Mouse (Mus musculus) liver, adult 2 months (tissue): Measurements from ENCODE around the gene Tsc22d4. TPM values are rescaled to one million over a fixed set of nuclear protein-coding genes. Genes with fewer than 3 reads are reported as not detected.

Experiments used
- DNase-seq: peaks from one replicate; pipeline ENCODE4 v3.0.0-alpha.2; 2011; ENCODE audit warnings: low read depth, low spot score; ENCODE audit errors: extremely low read depth
- H3K27ac ChIP-seq: fragments of 200-500 bp; replicated peaks from 2 replicates; pipeline ENCODE4 v1.5.1; 2012; ENCODE audit warnings: low read depth, mild to moderate bottlenecking, control low read depth, inconsistent platforms, low read length; ENCODE audit not compliant: insufficient read depth
- H3K27me3 ChIP-seq: fragments of 200-500 bp; 2 replicates; pipeline ENCODE4 v1.6.1; 2012; ENCODE audit warnings: mild to moderate bottlenecking, moderate library complexity, low read length, inconsistent platforms; ENCODE audit not compliant: control insufficient read depth, insufficient read depth
- H3K36me3 ChIP-seq: fragments of 200-500 bp; 2 replicates; pipeline ENCODE4 v1.6.1; 2012; ENCODE audit warnings: low read length, inconsistent platforms; ENCODE audit not compliant: control insufficient read depth, insufficient read depth
- H3K4me1 ChIP-seq: fragments of 200-500 bp; 2 replicates; pipeline ENCODE4 v1.6.1; 2011; ENCODE audit warnings: low read length; ENCODE audit not compliant: control insufficient read depth, insufficient read depth
- H3K4me3 ChIP-seq: fragments of 200-500 bp; 2 replicates; pipeline ENCODE4 v1.5.1; 2011; ENCODE audit warnings: low read depth, mild to moderate bottlenecking, control low read depth, low read length, moderate library complexity; ENCODE audit not compliant: insufficient read depth
- H3K79me2 ChIP-seq: fragments of 200-500 bp; 2 replicates; pipeline ENCODE4 v1.6.1; 2012; ENCODE audit warnings: inconsistent platforms, mild to moderate bottlenecking, low read length, moderate library complexity; ENCODE audit not compliant: control insufficient read depth, insufficient read depth
- H3K9ac ChIP-seq: fragments of 200-500 bp; 2 replicates; pipeline ENCODE4 v1.6.1; 2012; ENCODE audit warnings: low read depth, mild to moderate bottlenecking, control low read depth, inconsistent platforms, low read length
- CTCF ChIP-seq: fragments of 200-500 bp; IDR thresholded peaks from 2 replicates; pipeline ENCODE4 v1.5.1; 2011; ENCODE audit warnings: low read depth, low read length, control low read depth
- POLR2A ChIP-seq: fragments of 200-500 bp; IDR thresholded peaks from 2 replicates; pipeline ENCODE4 v1.6.1; 2011; ENCODE audit warnings: low read length, control low read depth; ENCODE audit not compliant: insufficient read depth; ENCODE audit errors: extremely low read depth
- WGBS: fragments of 180-500 bp; shearing (Covaris S2); methylation state at CpG from one replicate; pipeline ENCODE4 v1.1.7; 2018; 5-methylcytosine and 5-hydroxymethylcytosine counted together
- polyA plus RNA-seq: library from polyadenylated mRNA; depleted of rRNA; stranded (reverse); fragments of >200 nt; gene quantifications from 2 replicates; pipeline ENCODE4 v1.2.3, GENCODE M21; 2012
- total RNA-seq: library from RNA; depleted of rRNA; stranded (reverse); fragments of >200 nt; gene quantifications from 2 replicates; pipeline ENCODE4 v1.2.3, GENCODE M21; 2014

Gene Tsc22d4
- total and polyA plus RNA-seq, 2 experiments = 4.5 to 22.1 TPM

DNA sequence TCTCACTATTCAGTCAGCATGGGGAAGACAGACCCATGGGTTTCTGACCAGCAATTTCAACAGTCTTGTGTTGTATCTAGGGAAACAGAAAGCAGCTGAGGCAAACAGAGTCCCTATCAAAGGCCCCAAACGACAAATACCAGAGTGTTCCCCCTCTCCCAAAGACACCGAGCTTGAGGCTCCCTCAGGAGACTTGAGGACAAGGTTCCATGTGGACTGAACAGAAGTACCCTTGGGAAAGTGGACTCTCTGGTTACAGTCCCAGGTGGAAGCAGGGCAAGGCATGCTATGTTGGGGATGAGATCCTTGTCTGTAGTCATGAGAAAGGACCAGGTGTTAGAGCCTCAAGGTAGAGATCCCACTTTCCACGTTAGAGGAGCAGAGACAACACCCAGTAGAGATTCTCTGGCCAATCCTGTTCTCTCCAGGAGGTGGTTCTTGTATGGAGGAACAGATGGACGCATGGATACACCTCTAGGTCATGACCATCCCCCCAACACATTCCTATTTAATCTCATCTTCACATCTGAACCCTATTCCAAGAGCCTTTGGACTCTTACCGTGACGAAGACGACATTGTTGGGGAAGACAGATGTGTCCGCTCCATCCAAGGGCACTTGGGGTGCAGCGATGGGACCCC lies 38.5 kb downstream of the Tsc22d4 start:
- H3K36me3 ChIP-seq = peaks cover 17% of the 10 kb centered on the region; the same call in 1 of the 2 replicates
- H3K4me3 ChIP-seq = no peak overlapping the region
- H3K27ac ChIP-seq = no peak overlapping the region
- H3K79me2 ChIP-seq = peaks cover 16% of the 10 kb centered on the region
- no peak for TF ChIP-seq CTCF
- TF ChIP-seq POLR2A = no peak
- DNase-seq = no peak
- WGBS = 52% methylated on average over 9 of the region's 9 CpGs
- peaks cover 25% of the 10 kb centered on the region for H3K4me1 ChIP-seq
- H3K27me3 ChIP-seq = no peaks in the 10 kb centered on the region
- no peak overlapping the region for H3K9ac ChIP-seq

- WGBS = 65% methylated on average over 14 of the region's 14 CpGs
- Histone ChIP-seq H3K4me3 (no peak overlapping the region), H3K27ac (no peak overlapping the region), H3K79me2 (peaks cover 16% of the 10 kb centered on the region), H3K4me1 (peaks cover 24% of the 10 kb centered on the region), H3K36me3 (peaks cover 17% of the 10 kb centered on the region; the same call in 1 of the 2 replicates), H3K27me3 (no peaks in the 10 kb centered on the region), H3K9ac (0 out of 2 replicates have a peak overlapping the region, but pooled peaks have one; percentile 2)
- no peak for DNase-seq
- TF ChIP-seq POLR2A = no peak
- TF ChIP-seq CTCF = no peak
Observed at GRCm38 (mm10) chr5:137784546-137784945, 39.0 kb downstream of the Tsc22d4 start.

DNA sequence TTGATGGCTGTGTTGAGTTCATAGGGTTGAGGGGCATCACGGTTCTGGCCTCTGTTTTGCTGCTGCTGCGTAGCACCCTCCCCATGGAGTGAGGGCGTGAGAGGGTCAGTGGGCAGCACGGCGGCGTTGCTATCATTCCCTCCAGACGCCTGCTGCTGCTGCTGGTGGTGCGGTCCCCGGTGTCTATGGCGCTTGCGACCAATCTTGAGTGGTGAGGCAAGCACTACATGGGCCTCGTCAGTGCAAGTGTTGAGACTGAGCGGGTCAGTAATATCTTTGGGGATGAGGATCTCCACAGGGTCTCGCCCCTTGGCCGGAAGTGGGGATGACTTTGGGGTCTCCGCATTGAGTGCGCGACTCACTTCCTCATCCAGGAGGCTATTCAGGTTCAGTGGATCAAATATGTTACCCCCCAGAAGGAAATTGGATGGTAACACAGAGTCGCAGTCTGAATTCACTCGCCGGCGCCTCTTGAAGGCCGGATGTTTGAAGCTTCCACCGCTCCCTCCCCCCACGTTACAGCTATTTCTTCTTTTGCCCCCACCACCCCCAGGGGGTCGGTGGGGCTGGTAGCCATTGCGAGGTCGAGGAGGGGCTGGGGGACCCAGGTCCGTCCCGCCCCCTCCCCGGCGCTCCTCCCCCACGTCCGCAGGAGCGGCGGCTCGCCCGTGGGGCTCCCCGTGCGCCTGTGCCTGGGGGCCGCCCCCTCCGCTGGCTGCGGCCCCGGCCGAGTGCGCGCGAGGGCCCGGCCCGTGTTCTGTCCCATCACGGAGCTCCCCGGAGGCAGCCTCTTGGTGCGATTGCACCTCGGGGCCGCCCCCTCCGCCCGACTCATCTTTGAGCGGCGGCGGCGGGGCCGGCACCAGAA lies 39.9 kb downstream of the Tsc22d4 start:
- peaks cover 19% of the 10 kb centered on the region for H3K4me1 ChIP-seq
- peak overlapping the region; percentile 85 for H3K27ac ChIP-seq
- H3K79me2 ChIP-seq = peaks cover 16% of the 10 kb centered on the region
- TF ChIP-seq CTCF = no peak
- TF ChIP-seq POLR2A = no peak
- 10% methylated on average over 59 of the region's 62 CpGs for WGBS
- peaks cover 15% of the 10 kb centered on the region; the same call in 1 of the 2 replicates for H3K36me3 ChIP-seq
- peak overlapping the region; percentile 82 for H3K4me3 ChIP-seq
- peak overlapping the region; percentile 91 for H3K9ac ChIP-seq
- H3K27me3 ChIP-seq = no peaks in the 10 kb centered on the region
- DNase-seq = no peak

GRCm38 (mm10) chr5:137786109-137786942 lies 40.8 kb downstream of the Tsc22d4 start:
- Histone ChIP-seq H3K36me3 (peaks cover 11% of the 10 kb centered on the region; the same call in 1 of the 2 replicates), H3K27ac (peak overlapping the region; percentile 85), H3K4me1 (peaks cover 19% of the 10 kb centered on the region), H3K27me3 (no peaks in the 10 kb centered on the region), H3K79me2 (peaks cover 16% of the 10 kb centered on the region), H3K4me3 (peak overlapping the region; percentile 82), H3K9ac (peak overlapping the region; percentile 91)
- DNase-seq = peak; percentile 97
- no peak for TF ChIP-seq CTCF
- TF ChIP-seq POLR2A = peak; percentile 97
- WGBS = under 1% methylated on average over 79 of the region's 79 CpGs

DNA sequence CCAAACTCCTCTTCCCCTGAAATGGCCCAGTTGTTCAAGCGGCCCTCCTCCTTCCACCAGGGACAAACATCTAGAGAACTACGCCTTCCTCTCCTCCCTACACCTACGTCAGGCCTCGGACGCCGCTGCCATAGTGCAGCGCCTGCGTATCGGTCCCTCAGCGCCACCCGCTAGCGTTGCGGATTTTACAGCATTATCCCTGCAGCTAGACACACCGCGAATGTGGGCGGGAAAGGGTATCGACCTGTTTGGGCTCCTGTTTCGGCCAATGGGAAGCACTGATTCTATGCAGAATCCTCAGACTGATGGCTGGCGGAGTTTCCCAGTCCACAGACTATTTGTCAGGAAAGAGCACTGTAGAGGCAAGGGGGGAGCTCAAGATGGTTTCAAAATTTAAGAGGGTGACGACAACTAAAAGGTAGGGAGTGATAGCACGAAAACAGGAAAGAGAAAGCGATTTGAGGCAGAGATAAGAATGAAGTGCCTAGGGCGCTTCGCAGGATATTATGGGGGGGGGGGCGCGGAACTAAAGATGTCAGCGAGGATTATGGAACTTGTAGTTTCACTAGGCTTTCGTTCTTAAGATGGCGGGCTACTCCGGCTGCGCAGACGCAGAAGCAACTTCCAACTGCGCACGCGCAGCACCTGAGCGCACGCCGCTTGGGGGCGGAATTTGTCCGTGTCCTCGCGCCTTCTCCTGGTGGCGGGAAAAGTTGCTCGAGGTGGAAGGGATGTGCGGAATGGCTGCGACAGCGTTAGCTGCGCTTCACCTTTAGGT lies 41.8 kb downstream of the Tsc22d4 start, which contains the start of the genes Mepce and Zcwpw1:
TSS of gene Mepce (minus strand) at position 505 of the 778 bp plus-strand sequence.
TSS of gene Zcwpw1 (plus strand) at position 648 of the 778 bp plus-strand sequence.
- Histone ChIP-seq H3K27me3 (no peaks in the 10 kb centered on the region), H3K27ac (peak within 1 kb of the TSS; percentile 85), H3K4me1 (peaks cover 19% of the 10 kb centered on the region), H3K79me2 (peaks cover 16% of the 10 kb centered on the region), H3K36me3 (peaks cover 5% of the 10 kb centered on the region; the same call in 1 of the 2 replicates), H3K4me3 (peak within 1 kb of the TSS; percentile 82), H3K9ac (peak within 1 kb of the TSS; percentile 91)
- TF ChIP-seq CTCF (peak; percentile 85), POLR2A (0 out of 2 replicates have a peak, but pooled peaks have one; percentile 53)
- WGBS = under 1% methylated on average over 48 of the region's 48 CpGs
- peak; percentile 89 for DNase-seq
